Mouse (Mus musculus) midbrain, embryonic 11.5 days (tissue): ENCODE data around the gene Naa40. TPM values are rescaled to one million over a fixed set of nuclear protein-coding genes. Genes with fewer than 3 reads are reported as not detected.

Source experiments
- ATAC-seq: fragments of 200-750 bp; cut with Nextera tagmentation; 2 replicates; pipeline ENCODE4 v1.8.0; 2017; ENCODE audit warnings: moderate TSS enrichment, moderate library complexity; ENCODE audit not compliant: low FRiP score
- DNase-seq: peaks from one replicate; pipeline ENCODE4 v3.0.0; 2015; ENCODE audit warnings: low spot score; ENCODE audit errors: missing footprints
- H3K27ac ChIP-seq: fragments of 300-500 bp; sonication (generic); 2 replicates; pipeline ENCODE4 v1.5.1; 2014; ENCODE audit warnings: low read depth, low read length
- H3K27me3 ChIP-seq: fragments of 300-500 bp; sonication (generic); 2 replicates; pipeline ENCODE4 v1.6.1; 2014; ENCODE audit warnings: mild to moderate bottlenecking, low read length, moderate library complexity, mixed read lengths; ENCODE audit not compliant: control insufficient read depth, insufficient read depth
- H3K36me3 ChIP-seq: fragments of 300-500 bp; sonication (generic); 2 replicates; pipeline ENCODE4 v1.6.1; 2014; ENCODE audit warnings: mild to moderate bottlenecking, low read length, moderate library complexity, mixed read lengths; ENCODE audit not compliant: control insufficient read depth, insufficient read depth
- H3K4me1 ChIP-seq: fragments of 300-500 bp; sonication (generic); 2 replicates; pipeline ENCODE4 v1.6.1; 2014; ENCODE audit warnings: low read length; ENCODE audit not compliant: control insufficient read depth, insufficient read depth
- H3K4me2 ChIP-seq: fragments of 300-500 bp; sonication (generic); 2 replicates; pipeline ENCODE4 v1.6.1; 2014; ENCODE audit warnings: mild to moderate bottlenecking, moderate library complexity
- H3K4me3 ChIP-seq: fragments of 300-500 bp; sonication (generic); 2 replicates; pipeline ENCODE4 v1.5.1; 2014; ENCODE audit warnings: low read depth, low read length
- H3K9ac ChIP-seq: fragments of 300-500 bp; sonication (generic); 2 replicates; pipeline ENCODE4 v1.6.1; 2014; ENCODE audit warnings: low read length
- H3K9me3 ChIP-seq: fragments of 300-500 bp; sonication (generic); 2 replicates; pipeline ENCODE4 v1.6.1; 2016; ENCODE audit warnings: low read length; ENCODE audit not compliant: control insufficient read depth
- WGBS: fragments of 180-500 bp; shearing (Covaris S2); extraction: QIAGEN DNeasy Blood & Tissue Kit; methylation state at CpG from one replicate; pipeline ENCODE4 v1.1.7; 2014; 5-methylcytosine and 5-hydroxymethylcytosine counted together
- polyA plus RNA-seq: library from polyadenylated mRNA; unstranded; fragments of >200 nt; fragmentation: Nextera tagmentation; extraction: Ambion mirVana; gene quantifications from 2 replicates; pipeline ENCODE4 v1.2.1, GENCODE M21; 2014

The Naa40 gene
- polyA plus RNA-seq, 1 experiment from 2014 or later = 103 TPM

DNA sequence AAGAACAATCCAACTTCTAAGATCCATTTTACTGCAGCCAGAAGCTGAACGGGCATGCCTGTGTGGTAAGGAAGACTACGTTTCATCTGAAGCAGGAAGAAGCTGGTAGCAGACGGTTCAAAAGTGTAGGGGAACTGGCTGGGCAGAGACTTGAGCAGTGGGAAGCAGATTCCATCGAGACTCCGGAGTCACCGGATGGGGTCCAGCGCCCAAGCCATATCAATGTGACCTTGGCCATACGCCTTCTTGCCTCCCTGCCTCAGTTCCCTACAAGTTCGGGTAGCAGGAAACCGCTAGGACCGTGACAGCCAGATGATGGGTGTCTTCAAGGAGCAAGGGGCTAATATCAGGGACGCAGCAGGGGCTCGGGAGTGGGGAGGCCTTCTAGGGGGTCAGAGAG lies 692 bp downstream of the Naa40 start:
- Histone ChIP-seq H3K27ac (peak overlapping the region; percentile 78; the same call in 1 of the 2 replicates), H3K9me3 (no peaks in the 10 kb centered on the region), H3K36me3 (0 out of 2 replicates have a peak, but pooled peaks cover 2% of the 10 kb centered on the region), H3K4me1 (peaks cover 8% of the 10 kb centered on the region), H3K4me3 (peak overlapping the region; percentile 77), H3K27me3 (no peaks in the 10 kb centered on the region), H3K4me2 (peak overlapping the region; percentile 95), H3K9ac (peak overlapping the region; percentile 82)
- DNase-seq (peak; percentile 90), ATAC-seq (no peak; the same call in 1 of the 2 replicates)
- WGBS = 6% methylated on average over 13 of the region's 13 CpGs

DNA sequence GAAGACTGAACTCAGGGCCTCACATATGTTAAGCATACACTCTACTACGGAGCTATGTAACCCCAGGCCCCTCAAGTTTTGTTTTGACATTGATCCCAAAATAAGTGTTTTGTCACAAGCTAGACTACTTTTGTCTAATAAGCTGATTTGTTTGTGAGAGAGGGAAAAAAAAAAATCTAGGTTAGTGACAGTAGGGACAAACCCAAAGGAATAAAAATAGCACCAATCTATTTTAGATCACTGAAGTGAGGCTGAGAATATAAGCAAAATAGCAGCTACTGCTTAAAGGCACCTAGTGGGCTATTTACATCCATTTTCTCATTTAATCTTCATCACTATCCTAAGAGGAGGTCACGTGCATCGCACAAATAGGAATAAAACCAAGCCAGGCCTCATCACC lies 1.4 kb downstream of the Naa40 start:
- DNase-seq = no peak
- Histone ChIP-seq H3K4me3 (peak overlapping the region; percentile 77), H3K36me3 (0 out of 2 replicates have a peak, but pooled peaks cover 2% of the 10 kb centered on the region), H3K4me2 (peak overlapping the region; percentile 95), H3K9ac (peak overlapping the region; percentile 82; the same call in 1 of the 2 replicates), H3K27ac (no peak overlapping the region), H3K27me3 (no peaks in the 10 kb centered on the region), H3K4me1 (peaks cover 8% of the 10 kb centered on the region), H3K9me3 (no peaks in the 10 kb centered on the region)
- no peak for ATAC-seq
- 95% methylated on average over 3 of the region's 3 CpGs for WGBS

DNA sequence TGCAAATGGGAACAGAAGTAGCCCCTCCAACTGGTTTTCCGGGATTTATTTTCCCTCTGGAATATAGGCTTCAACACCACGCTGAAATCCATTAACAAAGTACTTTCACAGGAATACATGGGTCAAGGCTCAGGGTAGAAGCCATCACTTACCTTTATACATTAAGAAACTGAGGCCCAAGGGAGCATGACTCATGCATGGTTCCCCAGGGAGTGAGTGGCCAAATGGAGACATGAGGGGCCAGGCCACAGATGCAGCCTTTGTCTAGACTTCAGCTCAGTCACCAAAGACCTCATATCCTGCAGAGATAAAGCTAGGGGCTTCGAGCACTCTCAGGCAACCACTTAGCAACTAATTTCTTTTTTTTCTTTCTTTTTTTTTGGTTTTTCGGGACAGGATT lies 4.2 kb downstream of the Naa40 start:
- H3K27ac ChIP-seq = no peak overlapping the region
- 92% methylated on average over 4 of the region's 4 CpGs for WGBS
- peaks cover 8% of the 10 kb centered on the region for H3K4me1 ChIP-seq
- no peak for DNase-seq
- no peak overlapping the region for H3K4me2 ChIP-seq
- H3K4me3 ChIP-seq = no peak overlapping the region
- ATAC-seq = no peak
- H3K9me3 ChIP-seq = no peaks in the 10 kb centered on the region
- no peaks in the 10 kb centered on the region for H3K27me3 ChIP-seq
- H3K9ac ChIP-seq = no peak overlapping the region
- H3K36me3 ChIP-seq = peaks cover 5% of the 10 kb centered on the region

DNA sequence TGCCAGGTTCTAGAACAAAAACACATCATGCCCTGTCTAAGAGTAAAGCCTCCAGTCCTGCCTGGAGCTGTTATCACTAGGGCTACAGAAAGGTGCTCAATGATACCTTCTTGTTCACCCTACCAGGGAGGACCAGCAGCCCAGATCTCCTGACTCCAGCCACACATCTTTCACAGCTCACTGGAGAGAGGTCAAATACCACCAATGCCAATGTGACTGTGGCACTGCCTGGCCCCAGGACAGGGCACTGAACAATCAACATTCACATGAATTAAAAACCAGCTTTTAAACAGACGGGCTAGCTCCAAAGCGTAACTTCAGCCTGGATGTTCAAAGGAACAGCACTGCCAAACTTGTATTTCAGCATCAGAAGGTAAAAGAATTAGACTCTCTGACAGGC lies 5.0 kb downstream of the Naa40 start:
- DNase-seq = no peak
- peaks cover 5% of the 10 kb centered on the region for H3K36me3 ChIP-seq

DNA sequence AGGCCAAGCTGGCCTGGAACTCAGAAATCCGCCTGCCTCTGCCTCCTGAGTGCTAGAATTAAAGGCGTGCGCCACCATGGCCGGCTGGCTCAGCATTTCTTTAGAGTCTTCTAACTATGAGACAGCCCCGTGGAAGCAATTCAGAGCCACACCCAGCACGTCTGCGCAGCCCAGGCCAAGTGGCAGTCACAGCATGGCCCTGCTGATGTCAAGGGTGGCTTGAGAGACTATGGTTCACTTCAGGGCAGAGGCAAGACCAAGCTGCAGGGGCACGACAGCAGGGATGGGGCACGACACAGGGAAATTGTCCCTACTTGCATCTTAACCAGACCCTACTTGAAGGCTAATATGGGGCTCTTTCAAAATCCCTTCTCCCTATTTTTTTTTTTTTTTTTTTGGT lies 5.5 kb downstream of the Naa40 start:
- Histone ChIP-seq H3K36me3 (peaks cover 5% of the 10 kb centered on the region), H3K27ac (no peak overlapping the region), H3K4me1 (peaks cover 8% of the 10 kb centered on the region), H3K27me3 (no peaks in the 10 kb centered on the region), H3K9ac (no peak overlapping the region), H3K9me3 (no peaks in the 10 kb centered on the region), H3K4me2 (no peak overlapping the region), H3K4me3 (no peak overlapping the region)
- ATAC-seq = no peak
- DNase-seq = no peak
- WGBS = 92% methylated on average over 9 of the region's 9 CpGs

More for the DNA sequence above, 5.0 kb downstream of the Naa40 start:
- WGBS = 97% methylated on average over 2 of the region's 2 CpGs
- Histone ChIP-seq H3K4me2 (no peak overlapping the region), H3K4me1 (peaks cover 8% of the 10 kb centered on the region), H3K27me3 (no peaks in the 10 kb centered on the region), H3K4me3 (no peak overlapping the region), H3K9ac (no peak overlapping the region), H3K27ac (no peak overlapping the region), H3K9me3 (no peaks in the 10 kb centered on the region)
- no peak for ATAC-seq

DNA sequence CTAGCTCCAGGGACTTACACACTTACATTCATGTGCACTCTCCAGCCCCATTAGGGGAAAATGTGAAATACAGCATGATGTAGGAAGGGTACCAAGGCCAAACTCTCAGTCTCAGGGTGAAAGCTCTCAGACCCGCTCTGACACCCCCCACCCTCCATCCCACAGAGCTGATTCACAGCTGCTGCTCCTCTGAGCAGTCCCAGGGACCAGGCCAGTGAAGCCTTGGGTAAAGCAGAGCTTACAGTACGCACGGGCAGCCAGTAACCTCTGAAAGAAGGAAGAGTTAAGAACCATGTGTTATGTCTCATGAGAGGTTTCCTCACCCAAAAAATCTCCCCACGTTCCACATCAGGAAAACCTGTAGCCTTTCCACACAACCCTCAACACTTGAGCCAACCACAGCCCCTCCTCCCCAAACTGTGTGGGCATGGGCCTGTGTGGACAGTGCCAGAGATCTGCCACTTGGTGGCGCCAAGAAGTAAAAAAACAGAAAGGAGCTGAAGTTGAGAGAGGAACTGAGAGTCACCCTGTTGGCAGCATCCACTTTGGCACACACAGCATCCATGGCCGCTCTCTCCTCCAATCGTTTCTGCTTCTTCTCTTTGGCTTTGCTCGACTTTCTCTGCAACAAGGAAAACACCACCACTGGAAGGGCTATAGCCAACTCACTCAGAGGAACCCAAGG lies 6.3 kb downstream of the Naa40 start:
- H3K4me1 ChIP-seq = peaks cover under 1% of the 10 kb centered on the region
- peak; percentile 81 for ATAC-seq
- H3K36me3 ChIP-seq = peaks cover 10% of the 10 kb centered on the region
- H3K4me3 ChIP-seq = no peak overlapping the region
- no peaks in the 10 kb centered on the region for H3K27me3 ChIP-seq
- H3K4me2 ChIP-seq = no peak overlapping the region
- H3K9me3 ChIP-seq = no peaks in the 10 kb centered on the region
- 64% methylated on average over 8 of the region's 8 CpGs for whole genome bisulfite sequencing
- DNase-seq = peak; percentile 91
- no peak overlapping the region for H3K9ac ChIP-seq
- no peak overlapping the region for H3K27ac ChIP-seq

DNA sequence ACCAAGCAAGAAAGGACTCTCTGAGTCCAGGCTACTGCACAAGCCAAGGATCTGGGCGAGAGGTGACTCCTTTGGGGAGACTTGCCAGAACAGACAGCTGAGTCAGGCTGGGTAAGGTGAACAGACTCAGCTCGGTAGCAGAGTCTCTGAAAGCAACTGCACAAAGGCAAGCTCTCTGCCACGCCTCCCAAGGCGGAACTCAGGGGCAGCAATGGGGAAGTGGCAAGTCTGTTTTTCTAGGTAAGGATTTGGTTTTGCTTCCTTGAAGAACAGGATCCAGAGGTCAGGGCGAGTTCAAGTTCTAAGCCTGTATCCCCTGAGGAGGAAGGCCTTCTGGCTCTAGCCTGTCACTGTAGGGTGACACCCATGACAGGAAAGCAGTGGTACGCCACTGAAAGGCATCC lies 14.5 kb downstream of the Naa40 start:
- H3K36me3 ChIP-seq = peaks cover 28% of the 10 kb centered on the region
- no peaks in the 10 kb centered on the region for H3K27me3 ChIP-seq
- DNase-seq (no peak), ATAC-seq (no peak)
- H3K4me1 ChIP-seq = no peaks in the 10 kb centered on the region
- H3K9ac ChIP-seq = no peak overlapping the region
- no peak overlapping the region for H3K4me3 ChIP-seq
- H3K27ac ChIP-seq = no peak overlapping the region
- H3K4me2 ChIP-seq = no peak overlapping the region
- no peaks in the 10 kb centered on the region for H3K9me3 ChIP-seq
- 82% methylated on average over 6 of the region's 6 CpGs for WGBS

DNA sequence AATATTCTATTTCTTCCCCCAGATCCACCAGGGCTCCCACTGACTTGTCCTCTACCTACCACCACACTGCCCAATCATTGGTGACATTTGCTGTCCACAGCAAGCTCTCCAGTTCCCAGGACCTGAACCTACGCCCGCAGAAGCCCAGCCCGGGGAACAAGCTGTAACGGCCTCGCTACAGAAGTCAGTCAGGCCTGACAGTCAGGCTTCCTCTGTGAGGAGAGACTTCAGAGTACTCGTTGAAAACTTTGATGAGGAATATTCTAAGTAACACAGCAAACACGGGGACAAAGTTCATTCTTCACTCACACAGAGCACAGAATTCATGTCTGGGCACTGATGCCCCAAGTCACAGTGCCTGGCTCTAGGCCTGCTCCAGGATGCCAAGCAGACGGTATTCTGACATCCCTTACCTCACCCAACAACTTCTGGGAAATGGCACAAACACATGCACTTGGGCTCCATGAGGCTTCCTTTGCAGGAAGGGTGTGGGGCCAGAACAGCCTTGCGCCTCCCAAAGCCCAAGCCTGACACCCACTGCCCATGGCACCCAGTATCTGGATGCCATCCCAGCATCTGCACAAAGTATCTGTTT lies 15.8 kb downstream of the Naa40 start:
- Histone ChIP-seq H3K9me3 (no peaks in the 10 kb centered on the region), H3K4me1 (no peaks in the 10 kb centered on the region), H3K27me3 (no peaks in the 10 kb centered on the region), H3K4me3 (no peak overlapping the region), H3K4me2 (no peak overlapping the region), H3K36me3 (peaks cover 28% of the 10 kb centered on the region), H3K9ac (no peak overlapping the region), H3K27ac (no peak overlapping the region)
- 89% methylated on average over 9 of the region's 9 CpGs for WGBS
- ATAC-seq (no peak), DNase-seq (no peak)

DNA sequence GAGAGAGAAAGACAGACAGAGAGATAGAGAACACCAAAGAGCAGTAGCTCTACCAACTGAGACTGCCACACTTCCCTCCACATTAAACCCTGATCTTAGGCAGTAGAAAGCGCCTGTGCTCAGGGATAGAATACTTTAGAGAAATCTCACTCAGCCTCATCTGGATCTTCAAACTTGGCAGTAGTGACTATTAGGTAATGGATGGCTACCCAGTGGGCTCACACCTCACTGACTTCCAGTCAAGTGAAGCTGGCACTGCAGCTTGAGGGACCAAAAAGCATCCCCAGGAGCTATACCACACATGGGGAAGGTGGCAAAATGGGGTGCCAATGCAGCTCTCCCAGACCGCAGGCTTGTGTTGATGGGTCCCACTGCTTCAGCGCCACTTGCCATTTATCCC lies 16.7 kb downstream of the Naa40 start:
- 91% methylated on average over 3 of the region's 3 CpGs for WGBS
- no peak for DNase-seq
- peaks cover 18% of the 10 kb centered on the region for H3K36me3 ChIP-seq

More for the DNA sequence above, 16.7 kb downstream of the Naa40 start:
- Histone ChIP-seq H3K27me3 (no peaks in the 10 kb centered on the region), H3K9me3 (no peaks in the 10 kb centered on the region), H3K4me3 (no peak overlapping the region), H3K27ac (no peak overlapping the region), H3K9ac (no peak overlapping the region), H3K4me1 (no peaks in the 10 kb centered on the region), H3K4me2 (no peak overlapping the region)
- ATAC-seq = no peak
